Mouse (Mus musculus) megakaryocyte, embryonic 14.5 days (primary cell): ENCODE measurements around the gene Gabra2.

Experiments used
- FLI1 ChIP-seq: IDR thresholded peaks from 2 replicates; pipeline ENCODE4 v1.6.1; 2012; ENCODE audit warnings: low read length, inconsistent platforms, mixed read lengths
- GATA1 ChIP-seq: IDR thresholded peaks from 3 replicates; pipeline ENCODE4 v1.6.1; 2012; ENCODE audit warnings: mixed read lengths, low read length, inconsistent platforms, borderline replicate concordance

DNA sequence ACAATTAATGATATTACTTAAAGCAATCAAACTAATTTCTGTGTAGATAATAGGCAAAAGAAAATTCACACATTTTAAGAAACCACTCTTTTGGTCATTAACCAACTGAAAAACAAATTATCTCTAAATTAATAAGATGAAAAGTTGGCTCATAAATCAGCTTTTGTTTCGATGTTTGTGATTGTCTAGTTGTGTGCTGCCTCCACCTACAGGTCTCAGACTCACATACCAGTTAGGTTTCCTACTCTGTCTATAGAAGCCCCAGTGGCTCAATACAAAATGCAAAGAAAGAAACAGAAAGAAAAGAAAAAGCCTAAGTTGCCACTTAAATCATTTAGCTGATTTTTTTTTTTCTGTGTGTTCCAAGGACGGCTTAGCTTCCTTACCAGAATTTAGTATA, 1.8 kb downstream of the Gabra2 start:
- TF ChIP-seq GATA1 = no peak
- no peak for TF ChIP-seq FLI1
